In genomic region chr1:120602876-120603655, GRCm38 (mm10) we compare ENCODE assay signal across 10 mouse cellular contexts. TPM values are rescaled to one million over a fixed set of nuclear protein-coding genes. Genes with fewer than 3 reads are reported as not detected.
DNase-seq lines count a peak whose midpoint lies in the region; ATAC-seq and TF ChIP-seq lines count a peak whose summit lies in the region.
"Had no signal": no experiment of that assay in that cellular context is flagged by ENCODE, and none has a peak within 500 bp of the region (broad histone marks: within the 10 kb centered on the region; RNA-seq: fewer than 3 reads in every experiment).

No protein-coding gene starts in this region.

- H3K9ac ChIP-seq in hindbrain, postnatal 0 days (replicated peaks; ENCODE audit: low read length) = peak overlapping the region; percentile 47
- H3K9ac ChIP-seq in midbrain, embryonic 13.5 days (replicated peaks) = peak overlapping the region; percentile 84

- H3K79me2 ChIP-seq in C2C12 (ENCODE audit: control insufficient read depth, insufficient read depth) = peaks cover 48% of the 10 kb centered on the region

- H3K79me3 ChIP-seq in C2C12 (ENCODE audit: low read depth) = peaks cover 19% of the 10 kb centered on the region

- peak overlapping the region; percentile 88 for H3K4me3 ChIP-seq in gastrocnemius, adult 2 months
- H3K4me3 ChIP-seq in C2C12 (ENCODE audit: insufficient read depth, poor library complexity, severe bottlenecking) = peak overlapping the region; percentile 79
- H3K4me3 ChIP-seq in hindbrain, postnatal 0 days (ENCODE audit: low read length) = peak overlapping the region; percentile 53
- peak overlapping the region; percentile 63 for H3K4me3 ChIP-seq in midbrain, embryonic 13.5 days (replicated peaks)

- TF ChIP-seq CTCF in gastrocnemius, adult 2 months (IDR thresholded peaks at IDR 0.05) = no peak
- TF ChIP-seq CTCF in C2C12 (IDR thresholded peaks at IDR 0.05; ENCODE audit: control insufficient read depth, insufficient read depth, insufficient read length) = no peak
- no peak for TF ChIP-seq CTCF in hindbrain, postnatal 0 days (IDR thresholded peaks at IDR 0.05; ENCODE audit: low read depth)

- 2% methylated on average over 55 of the region's 83 CpGs for WGBS in hindbrain, postnatal 0 days
- WGBS in midbrain, embryonic 13.5 days = 0% methylated on average over 62 of the region's 83 CpGs

- H3K4me2 ChIP-seq in hindbrain, postnatal 0 days (ENCODE audit: low read depth, low read length) = peak overlapping the region; percentile 62
- peak overlapping the region; percentile 73 for H3K4me2 ChIP-seq in midbrain, embryonic 13.5 days (replicated peaks)

- peak; percentile 8; the same call in 1 of the 2 replicates for ATAC-seq in hindbrain, postnatal 0 days
- peak; percentile 12; the same call in 1 of the 2 replicates for ATAC-seq in midbrain, embryonic 13.5 days

- H3ac ChIP-seq in C2C12 (ENCODE audit: control insufficient read depth, insufficient read length, low read depth) = peak overlapping the region; percentile 64

- no peaks in the 10 kb centered on the region for H3K27me3 ChIP-seq in C2C12 (ENCODE audit: control insufficient read depth, insufficient read depth, insufficient read length)
- peaks cover 49% of the 10 kb centered on the region for H3K27me3 ChIP-seq in hindbrain, postnatal 0 days (ENCODE audit: insufficient read depth, low read length)
- peaks cover 74% of the 10 kb centered on the region for H3K27me3 ChIP-seq in midbrain, embryonic 13.5 days

- no peaks in the 10 kb centered on the region for H3K4me1 ChIP-seq in hindbrain, postnatal 0 days (ENCODE audit: insufficient read depth, low read length)
- H3K4me1 ChIP-seq in midbrain, embryonic 13.5 days (replicated peaks) = peaks cover 22% of the 10 kb centered on the region

- peak; percentile 62 for DNase-seq in gastrocnemius, adult 2 months
- DNase-seq in gastrocnemius, postnatal 4 days (ENCODE audit: low spot score in 2 of 2) = no peak
- peak; percentile 69 for DNase-seq in embryo, embryonic 9.5 days (ENCODE audit: extremely low spot score)
- peak; percentile 23 for DNase-seq in hindbrain, postnatal 0 days (ENCODE audit: low spot score)
- no peak for DNase-seq in spleen, adult 12 weeks (ENCODE audit: low spot score)
- no peak for DNase-seq in frontal cortex, adult 2 months (ENCODE audit: extremely low spot score in 1 of 2, low spot score in 1 of 2)

- H3K36me3 ChIP-seq in C2C12 (ENCODE audit: control insufficient read depth, insufficient read depth) = no peaks in the 10 kb centered on the region
- H3K36me3 ChIP-seq in hindbrain, postnatal 0 days (ENCODE audit: insufficient read depth, low read length) = no peaks in the 10 kb centered on the region
- no peaks in the 10 kb centered on the region for H3K36me3 ChIP-seq in midbrain, embryonic 13.5 days

- peak overlapping the region; percentile 83 for H3K27ac ChIP-seq in gastrocnemius, adult 2 months
- peak overlapping the region; percentile 70; the same call in 1 of the 2 replicates for H3K27ac ChIP-seq in hindbrain, postnatal 0 days
- H3K27ac ChIP-seq in midbrain, embryonic 13.5 days = peak overlapping the region; percentile 94

- intact Hi-C loops in gastrocnemius, adult 2 months (cut with DNase I) = loop anchor here (5.0 kb wide), 1 partner anchor 154 kb away; no protein-coding TSS in a partner anchor

- no peaks in the 10 kb centered on the region for H3K9me3 ChIP-seq in hindbrain, postnatal 0 days (ENCODE audit: low read length)
- no peaks in the 10 kb centered on the region for H3K9me3 ChIP-seq in midbrain, embryonic 13.5 days

TF ChIP-seq in C2C12, 6 proteins besides CTCF, POLR2A, EP300 and RAD21:
- TF ChIP-seq MAX (IDR thresholded peaks at IDR 0.05) = no peak
- TF ChIP-seq FOSL1 (IDR thresholded peaks at IDR 0.05; ENCODE audit: insufficient read depth, low read length, poor library complexity, severe bottlenecking) = no peak
- TF ChIP-seq MYOG (IDR thresholded peaks at IDR 0.05; ENCODE audit: control insufficient read depth, extremely low read depth, insufficient read length) = no peak
- TF ChIP-seq MYOD1 (IDR thresholded peaks at IDR 0.05; ENCODE audit: control insufficient read depth, insufficient read length, low read depth) = no peak
- TF ChIP-seq CEBPB (IDR thresholded peaks at IDR 0.05; ENCODE audit: low read depth) = no peak
- no peak for TF ChIP-seq USF1 (IDR thresholded peaks at IDR 0.05; ENCODE audit: low read depth)

RNA-seq across cellular contexts. Expression of gene En1, which starts 0.8 kb away (rescaled TPM):
- total RNA-seq in gastrocnemius, adult 2 months (2021) = 10 to 100 TPM in 1 of 2 experiments, 1 to 10 TPM in 1; 7.0 to 10.2 TPM
- total RNA-seq in gastrocnemius, postnatal 4 days (2021) = 1 to 10 TPM; 7.2 to 8.3 TPM
- 11.5 TPM for polyA plus RNA-seq in C2C12 (2012; fragmentation: generic; extraction: Trizol)
- 13.0 and 13.2 TPM in 2 replicates for total RNA-seq in hindbrain, postnatal 0 days (2014; rRNA removed)
- polyA plus RNA-seq in hindbrain, postnatal 0 days (2015; fragmentation: Nextera tagmentation; extraction: Ambion mirVana) = 6.3 and 6.9 TPM in 2 replicates
- polyA plus RNA-seq in midbrain, embryonic 13.5 days (2015; fragmentation: Nextera tagmentation; extraction: Ambion mirVana) = 9.0 and 13.6 TPM in 2 replicates
- polyA plus RNA-seq in frontal cortex, adult 2 months (2012; rRNA removed) = not detected in 2 replicates
- total RNA-seq: heart, postnatal 14 days; MEL had no signal

Comparison
In these comparisons a context has a peak if more than half of its experiments do, and no peak if none do; other contexts are left out.
1. DNase-seq: peak in gastrocnemius, adult 2 months (single experiment), embryo, embryonic 9.5 days (single experiment) and hindbrain, postnatal 0 days (single experiment); none in gastrocnemius, postnatal 4 days (0 of 2), spleen, adult 12 weeks (single experiment) and frontal cortex, adult 2 months (0 of 2).
2. Peak in every context shown above with its lines, with median percentiles within 50 percentile points of each other: H3K27ac ChIP-seq and H3K4me3 ChIP-seq.